Mouse (Mus musculus) thymus, postnatal 4 days (tissue): ENCODE measurements at regions not wholly inside any gene's neighbourhood (a gene's known extent, or its start where the extent isn't known, plus 50 kb on each side); places are given as distances from the start of the nearest gene placed in this dataset.

ENCODE experiments used
- DNase-seq: peaks from one replicate; pipeline ENCODE4 v3.0.0; 2021

DNA sequence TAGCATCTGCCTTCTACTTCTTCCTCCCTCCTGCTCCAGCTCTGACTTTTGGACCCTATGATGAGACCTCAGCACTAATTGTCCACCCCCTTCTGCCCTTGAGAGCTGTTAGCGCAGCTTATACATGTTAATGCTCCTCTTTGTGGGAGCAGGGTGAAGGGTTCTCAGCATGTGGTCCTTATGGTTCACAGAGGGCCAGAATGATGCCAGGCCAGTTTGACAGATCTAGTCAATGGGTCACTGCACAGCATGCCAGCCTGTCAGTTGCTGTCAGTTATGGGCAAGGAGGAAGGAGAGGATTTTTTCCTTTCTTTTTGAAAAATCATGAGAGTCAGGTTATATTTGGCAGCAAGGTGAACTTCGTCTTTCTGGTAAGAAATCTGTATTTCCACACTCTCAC lies 68.4 kb downstream of the 4931417E11Rik start:
- no peak for DNase-seq

DNA sequence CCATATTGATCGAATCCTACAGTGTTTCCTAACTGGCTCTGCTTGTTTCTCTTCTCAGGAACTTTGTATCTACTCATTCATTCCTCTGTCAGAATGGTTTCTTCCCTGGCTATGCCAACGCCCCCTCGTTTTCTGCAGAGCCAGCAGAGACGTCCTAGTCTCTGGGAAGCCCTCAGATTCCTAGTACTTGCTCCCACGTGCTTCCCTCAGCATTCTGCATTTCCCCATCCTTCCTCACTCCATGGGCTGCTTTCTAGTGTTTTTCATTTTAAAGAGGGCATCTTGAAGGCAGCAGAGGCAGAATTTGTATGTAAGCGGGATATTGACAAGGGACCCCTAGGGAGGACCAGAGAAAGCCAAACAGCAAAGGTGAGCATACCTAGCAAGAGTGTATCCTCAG lies 80.2 kb downstream of the 4931417E11Rik start:
- no peak for DNase-seq

DNA sequence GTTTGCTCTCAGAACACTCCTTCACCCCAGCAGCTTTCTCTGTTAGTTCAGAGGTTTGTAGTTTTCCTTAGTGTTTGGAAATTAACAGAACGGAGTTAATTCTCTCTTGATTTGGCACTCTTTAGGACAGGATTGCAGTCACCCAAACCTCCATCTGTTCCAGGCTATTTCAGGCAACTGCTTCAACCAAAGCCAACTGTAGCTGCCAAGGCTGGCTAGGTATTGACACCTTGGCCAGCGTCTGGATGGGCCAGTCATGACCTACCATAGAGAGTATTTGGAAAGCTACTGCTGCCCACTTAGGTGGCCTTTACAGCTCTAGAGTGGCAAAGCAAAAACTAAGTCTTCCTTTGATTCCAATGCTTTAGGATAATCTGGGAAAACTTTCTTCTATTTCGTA lies 83.2 kb downstream of the 4931417E11Rik start:
- no peak for DNase-seq

DNA sequence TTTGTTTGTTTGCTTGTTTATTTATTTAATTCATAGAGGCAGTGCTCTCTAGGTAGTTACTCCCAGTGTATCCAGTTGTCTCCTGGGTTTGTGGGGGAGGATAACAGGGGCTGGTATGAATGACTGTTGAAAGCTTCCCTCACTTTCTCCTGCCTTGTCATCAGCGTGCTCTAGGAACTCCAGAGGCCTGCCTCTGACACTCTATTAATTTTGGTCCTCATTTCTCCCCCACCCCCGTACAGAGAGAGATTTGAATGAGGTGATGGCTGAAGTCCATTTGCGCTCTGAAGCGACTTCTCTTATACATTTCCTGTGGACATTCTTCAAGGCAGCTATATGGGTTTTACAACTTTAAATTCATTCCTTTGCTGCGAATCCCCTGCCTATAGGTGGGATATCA lies 89.6 kb downstream of the 4931417E11Rik start:
- no peak for DNase-seq

DNA sequence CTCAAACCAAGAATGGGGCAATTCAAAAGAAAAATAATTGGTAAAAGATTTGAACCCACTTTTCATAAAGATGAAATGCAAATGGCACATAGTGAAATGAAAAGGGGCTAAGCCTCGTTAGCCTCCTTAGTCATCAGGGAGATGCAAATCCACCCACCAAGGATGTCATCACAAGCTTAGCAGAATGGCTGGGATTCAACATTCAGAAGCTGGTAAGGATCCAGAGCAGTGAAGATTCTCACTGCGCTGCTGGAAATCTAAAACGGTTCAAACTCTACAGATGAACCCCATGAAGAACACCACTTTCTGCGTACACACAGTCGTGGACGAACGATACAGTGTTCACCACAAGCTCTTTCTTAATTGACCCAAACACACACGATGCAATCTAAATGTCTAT lies 91.6 kb downstream of the 4931417E11Rik start:
- no peak for DNase-seq

DNA sequence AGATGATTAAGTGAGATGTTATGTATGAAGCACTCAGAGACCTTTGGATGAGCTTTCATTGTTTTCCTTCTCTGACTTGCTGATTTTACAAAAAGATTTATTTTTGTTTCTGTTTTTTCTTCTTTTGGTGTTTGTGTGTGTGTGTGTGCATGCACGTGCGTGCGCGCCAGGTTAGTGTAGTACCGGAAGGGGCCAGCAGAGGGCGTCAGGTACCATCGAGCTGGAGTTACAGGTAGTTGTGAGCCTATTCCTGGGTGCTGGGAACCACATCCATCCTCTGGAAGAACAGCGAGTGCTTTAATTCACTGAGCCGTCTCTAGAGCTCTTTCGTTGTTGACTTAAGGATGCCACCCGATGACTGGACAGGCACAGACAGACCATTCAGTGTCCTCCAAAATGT lies 93.2 kb downstream of the 4931417E11Rik start:
- DNase-seq: peak; percentile 13

DNA sequence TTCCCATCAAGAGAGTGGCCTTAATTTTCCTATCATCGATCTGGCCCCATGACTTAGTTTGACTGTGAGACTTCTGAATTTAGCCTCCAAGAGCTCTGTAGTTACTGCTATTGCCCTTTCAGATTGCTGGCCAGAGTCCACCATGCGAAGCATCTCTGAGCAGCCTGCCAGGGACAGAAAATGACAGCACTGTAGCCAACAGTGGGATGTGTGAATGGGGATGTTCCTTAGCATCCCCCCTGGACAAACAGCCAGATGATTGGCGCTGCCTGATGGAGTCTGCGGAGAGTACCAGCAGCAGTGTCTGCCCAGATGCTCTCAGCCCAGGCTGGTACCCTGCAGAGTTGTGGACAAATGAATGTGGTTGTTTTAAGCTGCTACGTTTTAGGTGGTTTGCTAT lies 96.6 kb downstream of the 4931417E11Rik start:
- DNase-seq: no peak

DNA sequence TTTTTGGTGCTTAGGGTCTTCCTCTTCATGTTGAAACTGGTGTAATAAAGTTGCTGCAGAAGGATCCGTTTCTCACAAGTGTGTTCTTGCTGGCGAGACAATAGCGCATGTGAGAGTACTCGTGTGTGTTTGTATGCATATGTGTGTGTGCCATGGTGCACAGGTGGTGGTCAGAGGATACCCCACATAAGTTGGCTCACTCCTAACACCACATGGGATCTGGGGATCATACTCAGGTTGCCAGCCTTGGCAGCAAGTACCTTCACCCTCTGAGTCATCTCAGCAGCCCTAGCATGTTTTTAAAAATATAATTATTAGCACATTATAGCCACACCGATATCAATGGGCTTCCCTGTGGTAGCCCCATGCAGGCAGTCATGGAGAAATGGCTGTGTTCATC lies 97.6 kb downstream of the 4931417E11Rik start:
- no peak for DNase-seq

DNA sequence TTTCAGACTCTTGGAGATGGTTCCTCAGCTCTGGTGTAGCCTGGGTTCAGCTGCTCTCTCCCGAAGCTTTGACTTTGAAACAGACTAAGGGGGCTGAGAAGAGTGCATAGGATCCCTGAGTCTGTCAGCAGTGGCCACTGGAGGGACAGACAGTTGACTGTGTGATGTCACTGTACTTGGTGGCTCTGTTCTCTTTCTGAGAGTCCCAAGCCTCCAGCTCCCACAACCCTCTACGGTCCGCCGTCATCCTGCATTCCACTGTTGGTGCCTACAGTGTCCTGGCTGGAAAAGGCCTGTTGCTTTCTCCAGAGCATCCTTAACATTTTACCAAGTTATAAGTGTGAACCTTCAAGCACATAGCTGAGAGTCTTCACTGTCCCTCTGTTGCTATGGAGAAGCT lies 98.6 kb downstream of the 4931417E11Rik start:
- no peak for DNase-seq

DNA sequence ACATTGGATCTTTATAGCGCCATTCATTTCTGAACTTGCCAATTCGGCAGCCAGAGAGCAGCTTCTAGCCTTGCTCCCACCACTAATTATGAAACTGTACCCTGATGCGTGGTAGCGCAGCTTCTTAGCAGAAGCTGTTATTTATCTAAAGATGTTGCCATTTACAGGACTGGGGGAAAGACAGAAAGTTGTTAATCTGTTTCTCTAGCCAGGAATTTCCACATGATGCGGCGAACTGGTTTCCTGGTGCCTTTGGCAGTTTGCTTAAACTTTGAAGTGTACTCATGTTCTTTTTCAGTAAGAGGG lies 100.7 kb downstream of the 4931417E11Rik start:
- no peak for DNase-seq

DNA sequence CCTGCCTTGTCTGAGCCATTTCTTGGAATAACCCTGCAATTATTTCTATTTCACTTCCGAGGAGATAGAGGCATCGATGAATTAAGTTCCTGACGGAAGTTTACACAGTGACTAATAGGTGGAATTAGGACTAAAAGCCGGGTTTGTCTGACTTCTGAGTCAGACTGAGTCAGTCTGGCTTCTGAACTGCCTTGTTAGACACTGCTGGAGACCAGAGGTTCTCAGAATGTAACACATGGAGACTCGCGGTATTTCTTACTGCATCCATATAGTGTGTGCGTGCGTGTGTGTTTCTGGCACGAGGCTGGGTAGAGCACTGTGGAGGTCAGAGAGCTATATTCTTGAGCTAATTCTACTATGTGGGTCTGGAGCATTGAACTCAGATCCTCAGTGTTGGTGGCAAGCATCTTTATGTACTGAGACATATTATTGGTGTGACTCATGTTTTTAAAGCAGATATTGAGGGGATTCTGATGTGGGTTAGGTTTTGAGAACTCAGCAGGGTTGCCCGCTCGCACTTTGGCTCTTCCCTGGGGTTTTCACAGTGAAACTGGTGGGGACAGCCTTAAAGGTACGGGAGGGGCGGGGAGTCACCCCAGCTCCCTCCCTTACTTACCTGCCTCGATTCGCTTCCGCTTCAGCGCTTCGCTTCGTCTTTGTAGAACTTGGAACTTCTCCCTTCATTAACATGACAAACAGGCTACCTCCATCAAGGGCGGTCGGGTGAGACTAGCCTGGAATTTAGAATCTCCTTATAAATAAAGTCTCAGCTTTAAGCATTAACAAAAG lies 101.2 kb downstream of the 4931417E11Rik start:
- no peak for DNase-seq

DNA sequence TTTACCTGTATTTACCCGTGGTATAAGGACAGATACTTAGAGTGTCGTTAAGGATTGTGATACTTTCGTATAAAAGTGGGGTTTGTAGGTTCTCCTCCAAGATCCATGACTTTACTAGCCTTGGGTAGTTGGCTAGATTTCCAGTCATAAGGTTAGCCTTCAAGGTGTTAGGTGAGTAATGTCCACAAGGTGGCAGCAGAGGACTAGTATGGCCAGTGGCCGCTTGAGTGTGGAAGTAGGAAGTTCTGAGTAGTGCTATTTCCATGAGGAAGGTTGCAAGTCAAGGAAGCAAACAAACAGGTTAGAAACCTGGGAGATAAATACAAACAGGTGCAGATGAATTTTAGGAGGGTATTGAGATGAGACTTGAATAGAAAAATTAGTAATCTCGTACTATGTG lies 101.9 kb downstream of the 4931417E11Rik start:
- peak; percentile 61 for DNase-seq

DNA sequence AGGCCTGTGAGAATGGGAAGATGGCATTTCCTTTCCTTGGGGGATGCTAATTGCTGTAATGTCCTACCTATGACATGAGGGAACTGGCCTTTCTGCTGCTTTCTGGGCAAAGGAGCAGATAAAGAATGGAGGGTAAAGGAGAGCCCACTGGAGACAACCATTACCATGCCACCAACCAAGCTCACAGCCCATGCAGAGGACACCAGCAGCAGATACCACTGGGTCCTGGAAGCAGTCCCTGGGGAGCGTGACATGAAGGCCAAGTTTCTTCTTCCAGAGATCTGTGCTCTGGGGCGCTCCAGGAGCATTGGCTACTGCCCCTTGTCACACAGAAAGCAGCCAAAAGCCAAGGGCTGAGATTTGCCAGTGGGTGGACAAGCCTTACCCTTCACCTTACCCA lies 102.8 kb downstream of the 4931417E11Rik start:
- no peak for DNase-seq

DNA sequence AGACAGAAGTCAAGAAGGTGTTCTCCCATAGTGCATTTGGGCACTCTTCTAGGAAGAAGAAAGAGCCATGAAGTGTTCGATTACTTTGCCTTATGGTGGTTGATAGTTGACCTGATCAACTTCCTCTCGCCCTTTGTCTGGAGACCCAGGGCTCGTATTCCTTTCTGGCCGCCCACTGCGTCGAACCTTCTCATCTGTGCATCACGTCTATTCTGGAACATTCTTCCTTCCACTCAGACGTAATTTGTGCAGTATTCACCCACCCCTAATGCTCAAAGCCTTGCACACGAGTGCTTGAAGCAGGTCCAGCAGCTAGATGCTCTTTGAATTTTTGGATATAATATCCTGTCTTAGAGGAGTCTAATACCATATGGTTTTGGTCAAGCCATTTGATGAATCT lies 104.2 kb downstream of the 4931417E11Rik start:
- no peak for DNase-seq

DNA sequence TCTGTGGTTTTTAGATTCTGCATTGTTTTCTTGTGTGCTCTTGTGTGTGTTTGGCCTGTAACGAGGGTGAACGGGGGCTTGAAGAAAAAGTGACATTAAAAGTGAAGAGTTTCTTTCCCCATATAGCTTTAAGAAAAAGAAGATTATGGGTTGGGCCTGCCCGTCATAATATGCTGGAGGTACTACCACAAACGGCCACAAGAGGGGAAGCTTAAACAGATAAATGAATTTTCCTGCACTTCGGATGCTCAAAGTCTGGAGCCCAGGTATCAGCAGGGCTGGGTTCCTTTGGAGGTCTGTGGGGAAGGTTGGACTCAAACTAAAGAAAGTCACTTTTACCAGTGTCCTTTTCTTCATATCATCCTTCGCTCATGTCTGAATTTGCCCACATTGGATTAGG lies 86.8 kb downstream of the Suclg1 start:
- DNase-seq: peak; percentile 15

DNA sequence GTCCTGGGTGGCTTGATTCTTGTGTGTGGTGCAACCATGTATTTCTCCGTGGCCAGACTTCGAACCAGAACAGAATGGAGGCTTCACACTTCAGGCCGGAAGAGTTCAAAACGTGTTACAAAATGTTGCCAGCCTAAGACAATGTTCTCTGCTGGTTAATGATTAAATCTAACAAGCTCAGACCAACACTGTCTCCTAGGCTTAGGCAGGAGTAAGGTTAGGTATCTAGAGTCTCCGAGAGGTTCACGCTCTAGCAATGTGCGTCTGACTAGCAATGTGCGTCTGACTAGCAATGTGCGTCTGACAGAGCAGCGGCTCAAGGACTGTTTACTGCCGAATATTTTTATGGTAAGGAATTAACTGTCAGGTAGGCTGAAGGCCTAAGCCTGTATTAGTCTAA lies 81.5 kb downstream of the Suclg1 start:
- no peak for DNase-seq
